Mouse (Mus musculus): ENCODE measurements at regions not wholly inside any gene's neighbourhood (a gene's known extent, or its start where the extent isn't known, plus 50 kb on each side); places are given as distances from the start of the nearest gene placed in this dataset.

DNA sequence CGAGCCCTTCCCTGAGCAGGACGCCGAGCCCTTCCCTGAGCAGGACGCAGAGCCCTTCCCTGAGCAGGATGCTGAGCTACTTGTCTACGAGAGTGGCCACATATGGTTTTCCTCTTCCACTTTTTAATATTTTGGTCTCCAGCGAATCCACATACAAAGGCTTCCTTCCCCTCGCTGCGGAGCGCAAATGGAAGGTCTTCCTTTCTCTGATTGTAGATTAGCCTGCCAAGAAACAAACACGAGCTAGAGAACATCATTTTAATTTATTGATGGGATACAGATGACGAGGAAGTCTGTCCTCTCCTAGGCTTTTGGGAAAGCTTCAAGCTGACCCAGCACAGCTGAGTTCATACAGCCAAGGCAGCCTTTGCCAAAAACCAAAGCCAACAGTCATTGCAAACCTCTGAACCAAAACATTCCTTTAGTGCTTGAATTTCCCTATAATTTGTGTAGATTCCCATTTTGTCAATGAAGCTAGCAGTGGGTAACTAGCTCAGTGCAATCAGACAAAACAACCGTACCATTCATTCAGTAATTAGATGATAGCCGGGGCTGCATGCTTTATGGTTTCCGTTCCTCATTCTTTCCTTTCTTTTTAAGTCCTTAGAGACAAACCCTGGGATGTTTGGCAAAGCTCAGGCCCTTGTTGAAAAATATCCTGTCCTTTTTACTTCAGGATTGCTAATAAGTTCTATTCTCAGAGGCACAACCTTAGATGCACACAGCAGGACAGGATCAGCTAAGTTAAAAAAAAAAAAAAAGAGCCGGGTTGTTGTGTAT is 83.1 kb upstream of the Spry2 start:
- no peak for TF ChIP-seq CTCF (IDR thresholded peaks at IDR 0.05; ENCODE audit: extremely low read depth, insufficient read length, insufficient replicate concordance, low read depth, low read length)
- TF ChIP-seq POLR2A (IDR thresholded peaks at IDR 0.05; ENCODE audit: low read depth, low read length), result no peak

All from small intestine, adult 2 months (tissue).